Mouse (Mus musculus) B cell, adult 62 days (primary cell): ENCODE measurements around the gene Olfr24. TPM values are rescaled to one million over a fixed set of nuclear protein-coding genes. Genes with fewer than 3 reads are reported as not detected.

Experiments used
- total RNA-seq: library from RNA; stranded (reverse); gene quantifications from 4 replicates; pipeline ENCODE4 v1.2.4, GENCODE M21; 2023

Olfr24 gene
- total RNA-seq = not detected in 4 replicates

GRCm38 (mm10) chr9:18763896-18764295 is at the start of gene Olfr24:
Olfr24 (minus strand) TSS chr9:18763996.

Other genes with a start within 250 kb of the Olfr24 start
- gene Muc16, start 89.5 kb downstream of the Olfr24 start, total RNA-seq = 0.03 to 0.50 TPM (median 0.03 TPM) in 3 of 4 replicates, not detected in the other
- gene Olfr828, start 55.5 kb upstream of the Olfr24 start, total RNA-seq = not detected in 4 replicates
- gene Olfr829, start 90.9 kb upstream of the Olfr24 start, total RNA-seq = not detected in 4 replicates
- not detected in 4 replicates for gene Olfr830, start 110.7 kb upstream of the Olfr24 start, total RNA-seq
- gene Olfr832, start 173.1 kb upstream of the Olfr24 start, total RNA-seq = not detected in 4 replicates
- gene Olfr834, start 224.0 kb upstream of the Olfr24 start, total RNA-seq = not detected in 4 replicates